Mouse (Mus musculus): Measurements from ENCODE around the gene Adamts12. TPM values are rescaled to one million over a fixed set of nuclear protein-coding genes. Genes with fewer than 3 reads are reported as not detected.

Gene Adamts12
- polyA plus RNA-seq, 1 experiment from 2014 or later = 1.7 TPM

- 88% methylated on average over 5 of the region's 5 CpGs for WGBS
- no peaks in the 10 kb centered on the region for H3K9me3 ChIP-seq
- no peak overlapping the region for H3K27ac ChIP-seq
- no peaks in the 10 kb centered on the region for H3K36me3 ChIP-seq
- H3K4me3 ChIP-seq = no peak overlapping the region
- H3K9ac ChIP-seq = no peak overlapping the region
- peaks cover 6% of the 10 kb centered on the region for H3K27me3 ChIP-seq (replicated peaks)
- no peak overlapping the region for H3K4me2 ChIP-seq (replicated peaks)
- no peak for ATAC-seq (ENCODE audit: low FRiP score, low read depth)
- peaks cover under 1% of the 10 kb centered on the region; the same call in 1 of the 2 replicates for H3K4me1 ChIP-seq
Observed at GRCm38 (mm10) chr15:11042828-11043227, 21.8 kb upstream of the Adamts12 start.

- Histone ChIP-seq H3K4me3 (no peak overlapping the region), H3K36me3 (no peaks in the 10 kb centered on the region), H3K27ac (no peak overlapping the region), H3K9ac (no peak overlapping the region), H3K27me3 (replicated peaks) (no peaks in the 10 kb centered on the region), H3K9me3 (no peaks in the 10 kb centered on the region), H3K4me1 (no peaks in the 10 kb centered on the region), H3K4me2 (replicated peaks) (no peak overlapping the region)
- 74% methylated on average over 10 of the region's 10 CpGs for WGBS
- ATAC-seq (ENCODE audit: low FRiP score, low read depth) = no peak
Observed at GRCm38 (mm10) chr15:11053678-11054439, 10.7 kb upstream of the Adamts12 start.

GRCm38 (mm10) chr15:11054440-11055080 lies 10.0 kb upstream of the Adamts12 start:
- 87% methylated on average over 7 of the region's 7 CpGs for WGBS
- no peak for ATAC-seq (ENCODE audit: low FRiP score, low read depth)
- H3K9ac ChIP-seq = no peak overlapping the region

GRCm38 (mm10) chr15:11062903-11063302 lies 1.7 kb upstream of the Adamts12 start:
- Histone ChIP-seq H3K4me3 (no peak overlapping the region), H3K27ac (no peak overlapping the region), H3K27me3 (replicated peaks) (no peaks in the 10 kb centered on the region), H3K9ac (no peak overlapping the region), H3K36me3 (no peaks in the 10 kb centered on the region), H3K4me2 (replicated peaks) (no peak overlapping the region), H3K4me1 (peaks cover 23% of the 10 kb centered on the region), H3K9me3 (no peaks in the 10 kb centered on the region)
- no peak for ATAC-seq (ENCODE audit: low FRiP score, low read depth)
- 94% methylated on average over 1 of the region's 1 CpGs for WGBS

More at GRCm38 (mm10) chr15:11054440-11055080, 10.0 kb upstream of the Adamts12 start:
- Histone ChIP-seq H3K27me3 (replicated peaks) (no peaks in the 10 kb centered on the region), H3K4me1 (no peaks in the 10 kb centered on the region), H3K27ac (no peak overlapping the region), H3K36me3 (no peaks in the 10 kb centered on the region), H3K9me3 (no peaks in the 10 kb centered on the region), H3K4me3 (no peak overlapping the region), H3K4me2 (replicated peaks) (no peak overlapping the region)

- WGBS = 9% methylated on average over 2 of the region's 2 CpGs
- H3K4me3 ChIP-seq = no peak overlapping the region
- no peaks in the 10 kb centered on the region for H3K27me3 ChIP-seq (replicated peaks)
- ATAC-seq (ENCODE audit: low FRiP score, low read depth) = peak; percentile 4
- H3K36me3 ChIP-seq = no peaks in the 10 kb centered on the region
- peaks cover 23% of the 10 kb centered on the region for H3K4me1 ChIP-seq
- H3K4me2 ChIP-seq (replicated peaks) = peak overlapping the region; percentile 62
- H3K27ac ChIP-seq = no peak overlapping the region
- no peaks in the 10 kb centered on the region for H3K9me3 ChIP-seq
- no peak overlapping the region for H3K9ac ChIP-seq
Observed at GRCm38 (mm10) chr15:11064160-11064557, 431 bp upstream of the Adamts12 start.

GRCm38 (mm10) chr15:11065528-11066171 lies 1.1 kb downstream of the Adamts12 start:
- Histone ChIP-seq H3K9me3 (no peaks in the 10 kb centered on the region), H3K4me3 (peak overlapping the region; percentile 32), H3K27me3 (replicated peaks) (no peaks in the 10 kb centered on the region), H3K4me1 (peaks cover 23% of the 10 kb centered on the region), H3K36me3 (no peaks in the 10 kb centered on the region), H3K4me2 (replicated peaks) (peak overlapping the region; percentile 62), H3K9ac (no peak overlapping the region), H3K27ac (no peak overlapping the region; the same call in 1 of the 2 replicates)
- ATAC-seq (ENCODE audit: low FRiP score, low read depth) = peak; percentile 45
- WGBS = 5% methylated on average over 9 of the region's 9 CpGs

- WGBS = 6% methylated on average over 5 of the region's 5 CpGs
- H3K27ac ChIP-seq = no peak overlapping the region; the same call in 1 of the 2 replicates
- no peak overlapping the region for H3K9ac ChIP-seq
Observed at GRCm38 (mm10) chr15:11066299-11066698, 1.7 kb downstream of the Adamts12 start.

GRCm38 (mm10) chr15:11067891-11068290 lies 3.3 kb downstream of the Adamts12 start:
- H3K27ac ChIP-seq = no peak overlapping the region
- no peak overlapping the region for H3K4me3 ChIP-seq
- H3K9me3 ChIP-seq = no peaks in the 10 kb centered on the region
- WGBS = 88% methylated on average over 7 of the region's 7 CpGs
- H3K9ac ChIP-seq = no peak overlapping the region
- no peaks in the 10 kb centered on the region for H3K27me3 ChIP-seq (replicated peaks)
- no peak for ATAC-seq (ENCODE audit: low FRiP score, low read depth)
- H3K4me1 ChIP-seq = peaks cover 23% of the 10 kb centered on the region
- H3K36me3 ChIP-seq = no peaks in the 10 kb centered on the region
- H3K4me2 ChIP-seq (replicated peaks) = no peak overlapping the region

More at GRCm38 (mm10) chr15:11066299-11066698, 1.7 kb downstream of the Adamts12 start:
- Histone ChIP-seq H3K36me3 (no peaks in the 10 kb centered on the region), H3K4me3 (peak overlapping the region; percentile 32; the same call in 1 of the 2 replicates), H3K27me3 (replicated peaks) (no peaks in the 10 kb centered on the region), H3K4me2 (replicated peaks) (peak overlapping the region; percentile 62), H3K9me3 (no peaks in the 10 kb centered on the region), H3K4me1 (peaks cover 23% of the 10 kb centered on the region)
- no peak for ATAC-seq (ENCODE audit: low FRiP score, low read depth)

- Histone ChIP-seq H3K4me1 (no peaks in the 10 kb centered on the region), H3K36me3 (no peaks in the 10 kb centered on the region), H3K4me3 (no peak overlapping the region), H3K9ac (no peak overlapping the region), H3K9me3 (no peaks in the 10 kb centered on the region), H3K4me2 (replicated peaks) (no peak overlapping the region), H3K27me3 (replicated peaks) (no peaks in the 10 kb centered on the region), H3K27ac (no peak overlapping the region)
- 85% methylated on average over 3 of the region's 3 CpGs for WGBS
- ATAC-seq (ENCODE audit: low FRiP score, low read depth) = no peak
Observed at GRCm38 (mm10) chr15:11075726-11076361, 11.3 kb downstream of the Adamts12 start.

GRCm38 (mm10) chr15:11082961-11083569 lies 18.5 kb downstream of the Adamts12 start:
- Histone ChIP-seq H3K27ac (no peak overlapping the region), H3K9ac (no peak overlapping the region), H3K9me3 (no peaks in the 10 kb centered on the region), H3K4me3 (no peak overlapping the region), H3K27me3 (replicated peaks) (no peaks in the 10 kb centered on the region), H3K36me3 (no peaks in the 10 kb centered on the region), H3K4me2 (replicated peaks) (0 out of 2 replicates have a peak overlapping the region, but pooled peaks have one; percentile 0), H3K4me1 (peaks cover 12% of the 10 kb centered on the region)
- ATAC-seq (ENCODE audit: low FRiP score, low read depth) = peak; percentile 97
- WGBS = 18% methylated on average over 8 of the region's 8 CpGs

GRCm38 (mm10) chr15:11083678-11084077 lies 19.1 kb downstream of the Adamts12 start:
- Histone ChIP-seq H3K4me2 (replicated peaks) (no peak overlapping the region), H3K4me1 (peaks cover 12% of the 10 kb centered on the region), H3K36me3 (no peaks in the 10 kb centered on the region), H3K27me3 (replicated peaks) (no peaks in the 10 kb centered on the region), H3K4me3 (no peak overlapping the region), H3K9ac (no peak overlapping the region), H3K9me3 (no peaks in the 10 kb centered on the region), H3K27ac (no peak overlapping the region)
- peak; percentile 39 for ATAC-seq (ENCODE audit: low FRiP score, low read depth)
- 87% methylated on average over 3 of the region's 3 CpGs for WGBS

Data from neural tube, embryonic 12.5 days (tissue).